Mouse (Mus musculus) lung, adult 18-20 months (tissue): ENCODE measurements around the gene Theg.

Experiments
- DNase-seq, 2 experiments: peaks; one replicate each; pipeline ENCODE4 v3.0.0; 2022; ENCODE audit warnings: mixed read lengths in 2 of 2

Theg gene

GRCm38 (mm10) chr10:79594111-79594510 lies 7.0 kb upstream of the Theg start:
- no peak for DNase-seq

- DNase-seq, result no peak
These were observed 3.6 kb upstream of the Theg start for GRCm38 (mm10) chr10:79590702-79591101.

- no peak for DNase-seq
These were observed 608 bp upstream of the Theg start for GRCm38 (mm10) chr10:79587752-79588126.

GRCm38 (mm10) chr10:79586243-79586642 lies 888 bp downstream of the Theg start:
- DNase-seq, result no peak

GRCm38 (mm10) chr10:79585723-79586122 lies 1.4 kb downstream of the Theg start:
- no peak for DNase-seq

- no peak for DNase-seq
These were observed 2.0 kb downstream of the Theg start for GRCm38 (mm10) chr10:79585136-79585535.

GRCm38 (mm10) chr10:79584426-79584825 lies 2.7 kb downstream of the Theg start:
- no peak for DNase-seq

- no peak for DNase-seq
These were observed 3.1 kb downstream of the Theg start for GRCm38 (mm10) chr10:79584021-79584420.

GRCm38 (mm10) chr10:79581501-79581900 lies 5.6 kb downstream of the Theg start:
- no peak for DNase-seq

- DNase-seq, result no peak
These were observed 6.3 kb downstream of the Theg start for GRCm38 (mm10) chr10:79580811-79581210.

- DNase-seq, result no peak
These were observed 6.8 kb downstream of the Theg start for GRCm38 (mm10) chr10:79580356-79580755.

- DNase-seq, result no peak
These were observed 7.3 kb downstream of the Theg start for GRCm38 (mm10) chr10:79579781-79580180.

- DNase-seq, result no peak
These were observed 8.2 kb downstream of the Theg start for GRCm38 (mm10) chr10:79578891-79579290.

GRCm38 (mm10) chr10:79578276-79578675 lies 8.9 kb downstream of the Theg start:
- DNase-seq, result no peak

GRCm38 (mm10) chr10:79577376-79577775 lies 9.8 kb downstream of the Theg start:
- DNase-seq, result no peak

- no peak for DNase-seq
These were observed 11.4 kb downstream of the Theg start for GRCm38 (mm10) chr10:79575754-79576153.

- DNase-seq, result no peak
These were observed 12.3 kb downstream of the Theg start for GRCm38 (mm10) chr10:79574796-79575195.

- DNase-seq, result no peak
These were observed 12.8 kb downstream of the Theg start for GRCm38 (mm10) chr10:79574350-79574749.

GRCm38 (mm10) chr10:79573611-79574010 lies 13.5 kb downstream of the Theg start:
- no peak for DNase-seq

- no peak for DNase-seq
These were observed 15.8 kb downstream of the Theg start for GRCm38 (mm10) chr10:79571314-79571713.

GRCm38 (mm10) chr10:79569921-79570320 lies 17.2 kb downstream of the Theg start:
- no peak for DNase-seq

- no peak for DNase-seq
These were observed 27.4 kb downstream of the Theg start for GRCm38 (mm10) chr10:79559716-79560115.

GRCm38 (mm10) chr10:79557496-79557895 lies 29.6 kb downstream of the Theg start:
- peak in 1 of 2 experiments; percentile 0 for DNase-seq

- peak in 1 of 2 experiments; percentile 2 for DNase-seq
These were observed 30.2 kb downstream of the Theg start for GRCm38 (mm10) chr10:79556951-79557350.

- peak in 1 of 2 experiments; percentile 2 for DNase-seq
These were observed 31.9 kb downstream of the Theg start for GRCm38 (mm10) chr10:79555238-79555724.
